Mouse (Mus musculus) cortical plate, adult 2 months (tissue): ENCODE results near the gene Vmn1r1. TPM values are rescaled to one million over a fixed set of nuclear protein-coding genes. Genes with fewer than 3 reads are reported as not detected.
A peak's percentile ranks its signal among the peaks of the same experiment; 100 is the strongest.

ENCODE experiments used
- H3K27ac ChIP-seq: fragments of 200-500 bp; 2 replicates; pipeline ENCODE4 v1.5.1; 2012; ENCODE audit warnings: low read length, control low read depth, inconsistent platforms; ENCODE audit not compliant: insufficient read depth
- H3K4me1 ChIP-seq: fragments of 200-500 bp; 2 replicates; pipeline ENCODE4 v1.6.1; 2011; ENCODE audit warnings: low read length; ENCODE audit not compliant: control insufficient read depth, insufficient read depth
- H3K4me3 ChIP-seq: fragments of 200-500 bp; 2 replicates; pipeline ENCODE4 v1.5.1; 2011; ENCODE audit warnings: mild to moderate bottlenecking, low read length, control low read depth; ENCODE audit not compliant: insufficient read depth
- CTCF ChIP-seq: fragments of 200-500 bp; IDR thresholded peaks from 2 replicates; pipeline ENCODE4 v1.5.1; 2011; ENCODE audit warnings: mild to moderate bottlenecking, control low read depth, low read length; ENCODE audit not compliant: insufficient read depth; ENCODE audit errors: extremely low read depth
- POLR2A ChIP-seq: fragments of 200-500 bp; IDR thresholded peaks from 2 replicates; pipeline ENCODE4 v1.6.1; 2011; ENCODE audit warnings: mild to moderate bottlenecking, low read length, control low read depth; ENCODE audit not compliant: insufficient read depth; ENCODE audit errors: extremely low read depth
- polyA plus RNA-seq: library from polyadenylated mRNA; depleted of rRNA; stranded (reverse); fragments of >200 nt; gene quantifications from 2 replicates; pipeline ENCODE4 v1.2.3, GENCODE M21; 2012

Vmn1r1 gene
- polyA plus RNA-seq, 1 experiment: not detected

DNA sequence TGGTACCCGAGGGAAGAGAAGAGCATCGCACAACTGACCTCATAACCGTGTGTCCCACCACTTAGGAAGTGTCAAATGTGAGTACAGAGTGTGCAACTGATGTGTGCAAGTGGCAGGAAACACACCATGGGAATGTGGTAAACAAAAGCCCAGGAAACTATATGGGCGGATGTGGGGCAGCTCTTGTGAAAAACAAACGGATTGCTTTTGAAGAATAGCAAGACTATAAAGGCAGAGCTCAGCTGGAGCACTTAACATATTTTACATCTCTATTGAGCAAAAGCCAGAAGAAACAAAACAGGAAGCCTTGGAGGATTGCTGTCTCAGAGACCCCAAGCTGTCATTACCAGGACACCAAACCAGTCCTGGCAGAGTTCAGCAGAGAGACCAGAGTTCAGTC is 1.3 kb downstream of the Vmn1r1 start:
- TF ChIP-seq CTCF (no peak), POLR2A (no peak)
- H3K27ac ChIP-seq: no peak overlapping the region
- no peaks in the 10 kb centered on the region for H3K4me1 ChIP-seq
- H3K4me3 ChIP-seq: no peak overlapping the region

DNA sequence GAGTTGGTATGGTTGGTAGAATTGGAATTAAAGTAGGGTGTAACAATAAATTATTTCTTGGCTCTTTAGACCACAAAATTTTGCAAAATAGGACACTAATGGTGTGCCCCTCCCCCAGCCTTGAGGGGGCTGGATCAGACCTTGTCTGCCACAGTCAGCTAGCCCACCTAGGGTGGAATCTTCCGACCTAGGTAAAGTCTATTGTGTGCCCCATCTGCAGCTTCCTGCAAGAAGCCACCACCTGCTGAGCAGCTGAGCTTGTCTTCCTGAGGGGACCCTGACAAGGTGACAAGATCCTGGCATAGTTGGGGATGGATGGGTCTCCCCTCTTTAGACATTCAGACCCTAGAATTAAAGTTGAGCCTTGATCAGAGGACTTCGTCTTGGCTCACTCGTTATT is 4.7 kb downstream of the Vmn1r1 start:
- TF ChIP-seq POLR2A (no peak), CTCF (no peak)

DNA sequence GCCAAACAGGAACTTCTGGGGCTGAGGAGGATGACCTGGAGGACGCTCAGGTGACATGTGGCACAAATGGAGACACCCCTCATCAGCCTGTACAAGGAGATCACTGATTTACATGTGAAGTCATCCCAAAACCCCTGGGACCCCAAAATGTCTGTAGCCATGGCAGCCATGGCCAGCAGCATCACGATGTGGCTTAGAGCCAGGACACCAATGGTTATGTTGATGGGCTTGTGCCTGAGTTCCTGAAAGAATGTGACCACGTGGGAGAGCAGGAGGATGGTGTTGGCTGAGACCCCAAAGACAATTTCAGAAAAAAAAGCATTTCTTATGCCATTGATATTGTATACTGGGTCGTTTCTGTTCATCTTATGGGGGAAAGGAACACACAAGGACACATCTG is 6.6 kb downstream of the Vmn1r1 start:
- Histone ChIP-seq H3K4me1 (no peaks in the 10 kb centered on the region), H3K4me3 (no peak overlapping the region), H3K27ac (no peak overlapping the region)
- no peak for TF ChIP-seq CTCF
- no peak for TF ChIP-seq POLR2A

More for the DNA sequence above, 4.7 kb downstream of the Vmn1r1 start:
- H3K4me3 ChIP-seq: no peak overlapping the region
- no peaks in the 10 kb centered on the region for H3K4me1 ChIP-seq
- H3K27ac ChIP-seq: no peak overlapping the region

DNA sequence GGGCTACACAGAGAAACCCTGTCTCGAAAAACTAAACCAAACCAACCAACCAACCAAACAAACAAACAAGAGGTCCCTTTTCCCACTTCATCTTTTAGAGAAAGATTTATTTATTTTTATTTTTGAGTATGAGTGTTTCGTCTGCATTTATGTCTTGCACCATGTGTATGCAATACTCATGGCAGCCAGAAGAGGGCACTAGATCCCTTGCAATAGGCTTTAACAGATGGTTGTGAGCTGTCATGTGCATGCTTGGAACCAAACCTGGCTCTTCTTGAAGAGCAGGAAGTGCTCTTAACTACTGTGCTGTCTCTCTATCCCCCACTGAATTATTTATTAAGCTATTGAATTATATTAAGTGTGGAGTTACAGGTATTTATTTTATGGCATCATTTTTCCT is 14.3 kb downstream of the Vmn1r1 start:
- TF ChIP-seq POLR2A (no peak), CTCF (0 out of 2 replicates have a peak, but pooled peaks have one; percentile 23)
- Histone ChIP-seq H3K4me3 (no peak overlapping the region), H3K27ac (no peak overlapping the region), H3K4me1 (no peaks in the 10 kb centered on the region)

DNA sequence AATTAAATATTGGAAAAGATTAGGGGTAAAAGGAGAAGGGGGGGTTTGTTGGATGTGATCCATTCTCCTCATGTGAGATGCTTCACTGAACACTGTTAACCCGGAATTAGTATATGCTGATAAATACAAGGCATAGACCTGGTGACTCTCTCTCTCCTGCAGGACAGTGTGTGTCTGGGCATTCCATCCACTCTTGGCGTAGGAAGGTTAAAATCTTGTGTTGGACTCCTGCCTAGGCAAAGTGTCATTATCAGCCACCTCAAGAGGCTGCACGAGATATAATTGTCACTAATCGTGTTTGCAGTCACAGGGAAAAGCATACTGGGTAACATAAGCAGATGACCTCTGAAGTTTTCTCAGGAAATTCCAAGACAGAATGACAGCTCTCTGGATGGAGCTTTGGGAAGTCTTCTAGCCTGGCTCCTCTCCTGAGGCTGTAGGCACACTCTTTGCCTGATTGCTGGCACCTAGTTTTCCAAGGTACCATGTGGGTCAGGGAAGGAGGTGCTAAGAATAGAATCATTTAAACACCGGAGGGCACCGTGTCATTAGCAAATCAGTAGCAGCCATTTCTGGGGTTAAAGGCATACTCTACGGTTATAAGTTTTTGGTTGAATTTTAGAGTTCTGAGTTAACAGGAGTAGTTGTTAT is 15.3 kb downstream of the Vmn1r1 start:
- H3K27ac ChIP-seq: no peak overlapping the region
- TF ChIP-seq POLR2A (no peak), CTCF (no peak)
- no peak overlapping the region for H3K4me3 ChIP-seq
- no peaks in the 10 kb centered on the region for H3K4me1 ChIP-seq

DNA sequence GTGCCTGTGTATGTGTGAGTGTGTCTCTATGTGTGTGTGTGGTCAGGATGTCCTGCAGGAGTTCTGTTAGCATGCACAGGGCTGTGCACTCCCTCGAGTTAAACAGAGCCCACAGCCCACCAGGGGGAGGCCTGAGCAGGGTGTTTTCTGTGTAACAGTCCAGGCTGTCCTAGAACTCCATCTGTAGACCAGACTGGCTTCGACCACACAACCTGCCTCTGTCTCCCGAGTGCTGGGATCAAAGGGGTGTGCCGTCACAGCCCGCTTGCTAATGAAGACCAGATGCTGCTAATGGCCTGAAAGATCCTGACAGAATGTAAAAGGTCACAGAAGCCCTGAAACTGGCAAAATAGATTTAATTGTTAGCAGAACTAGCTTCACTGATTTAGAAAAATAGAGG is 18.7 kb downstream of the Vmn1r1 start:
- TF ChIP-seq POLR2A (no peak), CTCF (no peak)
- H3K27ac ChIP-seq: no peak overlapping the region
- no peak overlapping the region for H3K4me3 ChIP-seq
- no peaks in the 10 kb centered on the region for H3K4me1 ChIP-seq

DNA sequence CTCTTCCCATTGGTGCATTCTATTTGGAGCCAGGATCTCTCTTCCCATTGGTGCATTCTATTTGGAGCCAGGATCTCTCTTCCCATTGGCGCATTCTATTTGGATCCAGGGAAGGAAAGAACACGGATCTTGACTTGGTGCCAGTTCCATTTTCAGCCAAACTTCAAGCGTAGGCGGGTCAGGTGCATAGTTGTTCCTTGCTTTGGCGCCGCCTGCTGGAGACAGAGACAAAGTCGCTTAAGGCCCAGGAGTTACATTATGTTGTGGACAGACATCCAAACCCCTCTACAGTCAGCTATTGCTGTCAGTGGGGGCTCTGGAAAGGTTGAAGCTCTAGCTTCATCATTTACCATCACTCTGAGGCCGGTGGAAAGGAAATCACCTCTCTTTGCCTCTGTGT is 21.0 kb downstream of the Vmn1r1 start:
- Histone ChIP-seq H3K4me1 (no peaks in the 10 kb centered on the region), H3K27ac (no peak overlapping the region), H3K4me3 (no peak overlapping the region)
- 0 out of 2 replicates have a peak, but pooled peaks have one; percentile 8 for TF ChIP-seq CTCF
- TF ChIP-seq POLR2A: no peak

DNA sequence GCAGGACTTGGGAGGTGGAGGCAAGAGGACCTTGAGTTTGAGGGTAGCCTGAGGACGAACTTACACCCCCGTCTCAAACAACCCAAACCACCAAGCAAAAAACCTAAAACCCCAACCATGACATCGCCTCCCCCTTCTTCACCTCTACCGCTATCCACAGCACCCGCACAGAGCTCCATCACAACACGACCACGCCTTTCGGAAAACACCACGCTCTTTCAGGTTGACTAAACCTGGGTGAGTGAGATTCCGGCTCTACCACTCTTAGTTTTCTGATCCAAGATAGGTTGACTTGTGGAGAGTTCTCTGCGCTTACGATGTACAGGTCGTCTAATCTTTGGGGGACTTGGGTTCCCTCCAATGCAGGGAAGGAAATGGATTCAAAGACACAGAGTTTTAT is 21.6 kb downstream of the Vmn1r1 start:
- H3K4me1 ChIP-seq: no peaks in the 10 kb centered on the region
- TF ChIP-seq CTCF (no peak), POLR2A (no peak)

DNA sequence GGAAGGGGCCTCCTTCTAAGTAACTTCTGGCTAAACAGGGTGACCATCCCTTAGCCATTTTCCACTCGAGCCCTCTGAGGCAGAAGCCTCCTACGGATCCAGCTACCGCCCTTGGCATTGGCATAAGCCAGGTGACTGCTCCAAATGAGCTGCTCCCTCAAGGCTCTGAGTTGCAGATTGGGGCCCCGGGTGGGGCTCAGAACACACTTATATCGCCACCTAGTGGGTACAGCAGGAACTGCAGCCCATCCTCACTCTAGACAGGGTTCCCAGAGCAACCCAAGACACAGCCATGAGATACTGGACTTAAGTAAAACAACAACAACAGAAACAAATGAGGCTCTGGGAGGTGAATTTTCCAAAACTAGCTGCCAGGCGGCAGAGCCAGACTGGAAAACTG is 23.9 kb downstream of the Vmn1r1 start:
- Histone ChIP-seq H3K4me3 (no peak overlapping the region), H3K27ac (no peak overlapping the region), H3K4me1 (no peaks in the 10 kb centered on the region)
- TF ChIP-seq CTCF (peak; percentile 87), POLR2A (no peak)

More for the DNA sequence above, 21.6 kb downstream of the Vmn1r1 start:
- no peak overlapping the region for H3K27ac ChIP-seq
- no peak overlapping the region for H3K4me3 ChIP-seq

DNA sequence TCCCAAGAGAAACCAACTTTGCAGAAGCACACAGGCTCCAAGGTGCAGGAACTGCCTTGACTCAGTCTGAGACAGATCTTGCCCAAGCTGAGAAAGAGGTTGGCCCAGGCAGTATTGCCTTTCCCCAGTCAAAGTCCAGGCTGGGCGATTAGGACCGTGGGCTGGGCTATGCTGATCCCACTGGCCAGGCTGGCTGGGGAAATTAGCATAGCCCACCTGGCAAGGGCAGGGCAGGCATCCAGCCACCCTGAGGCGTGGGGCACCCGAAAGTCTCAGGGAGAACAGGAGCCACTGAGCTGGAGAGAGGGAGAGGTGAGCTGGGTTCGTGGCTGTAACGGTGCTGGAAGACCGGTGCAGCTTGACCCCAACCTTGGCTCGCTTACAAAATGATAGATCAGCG is 24.3 kb downstream of the Vmn1r1 start:
- Histone ChIP-seq H3K27ac (no peak overlapping the region), H3K4me1 (no peaks in the 10 kb centered on the region), H3K4me3 (no peak overlapping the region)
- TF ChIP-seq POLR2A (no peak), CTCF (no peak)

DNA sequence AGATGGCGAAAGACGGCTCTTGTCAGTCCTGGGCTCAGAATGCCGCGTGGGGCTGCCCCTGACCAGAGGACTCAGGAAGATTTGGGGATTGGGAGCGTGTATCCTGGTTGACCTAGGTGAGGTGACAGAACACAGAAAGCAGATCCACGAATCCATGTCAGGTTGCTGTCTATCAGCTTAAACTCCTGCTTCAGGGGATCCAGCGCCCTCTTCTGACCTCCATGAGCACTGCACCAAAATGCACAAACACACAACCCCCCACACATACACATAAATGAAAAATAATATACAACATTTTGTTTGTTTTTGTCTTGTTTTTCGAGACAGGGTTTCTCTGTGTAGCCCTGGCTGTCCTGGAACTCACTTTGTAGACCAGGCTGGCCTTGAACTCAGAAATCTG is 26.1 kb downstream of the Vmn1r1 start:
- Histone ChIP-seq H3K4me3 (no peak overlapping the region), H3K27ac (no peak overlapping the region), H3K4me1 (no peaks in the 10 kb centered on the region)
- TF ChIP-seq CTCF: no peak
- TF ChIP-seq POLR2A: no peak
